7 mouse cellular contexts compared by ENCODE assay signal in the genomic region with DNA sequence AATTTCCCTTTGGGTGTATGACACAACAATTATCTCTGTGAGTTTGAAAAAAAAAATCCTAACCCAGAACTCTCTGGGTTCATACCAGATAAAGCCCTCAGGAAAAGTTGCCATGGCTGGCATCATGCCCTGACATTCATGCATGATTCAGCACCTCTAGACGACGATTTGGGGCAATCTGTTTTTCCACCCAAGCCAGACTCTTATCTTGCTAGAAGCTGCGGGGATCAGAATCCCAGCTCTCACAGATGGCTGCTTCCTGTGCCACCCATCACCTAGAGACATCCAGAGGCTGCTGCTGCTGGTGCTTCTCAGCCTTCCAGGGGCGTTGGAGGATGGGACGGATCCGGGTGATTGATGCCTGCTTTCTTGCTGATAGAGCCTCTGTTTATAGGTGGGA.
DNase-seq lines count a peak whose midpoint lies in the region; ATAC-seq and TF ChIP-seq lines count a peak whose summit lies in the region.

No protein-coding gene starts in this region.

- peaks cover 0 to 2% of the 10 kb centered on the region in 2 experiments; a peak in 1 of 4 replicates for H3K36me3 ChIP-seq in MEL (ENCODE audit: control insufficient read depth in 1 of 2, insufficient read depth in 2 of 2, low read length in 2 of 2)

- H3K9ac ChIP-seq in MEL (ENCODE audit: control insufficient read depth, low read depth, low read length, poor library complexity, severe bottlenecking) = no peak overlapping the region

- TF ChIP-seq EP300 in MEL (IDR thresholded peaks at IDR 0.05; ENCODE audit: low read depth in 1 of 2, low read length in 2 of 2) = peak; percentile 79

- no peaks in the 10 kb centered on the region for H3K79me2 ChIP-seq in MEL (ENCODE audit: control insufficient read depth, insufficient read depth, low read length, poor library complexity)

- ATAC-seq in CD4-positive, CD25-positive, alpha-beta regulatory T cell, adult 4 months = no peak

- H3K9me3 ChIP-seq in MEL (replicated peaks; ENCODE audit: insufficient read depth, low read length) = no peaks in the 10 kb centered on the region

- TF ChIP-seq RAD21 in MEL (IDR thresholded peaks at IDR 0.05; ENCODE audit: low read depth, low read length) = no peak

- no peak overlapping the region for H3K4me3 ChIP-seq in MEL (ENCODE audit: control insufficient read depth in 1 of 2, insufficient read depth in 1 of 2, low read depth in 2 of 2, low read length in 2 of 2)

- H3K27ac ChIP-seq in MEL (ENCODE audit: control insufficient read depth, low read depth, low read length) = no peak overlapping the region

- DNase-seq in 3134 (ENCODE audit: extremely low read depth, insufficient read length, low spot score) = peak; percentile 14
- DNase-seq in MEL (ENCODE audit: low read depth, low spot score) = peak; percentile 72
- peak; percentile 85 for DNase-seq in cerebellum, adult 9-11 months
- peak; percentile 67 for DNase-seq in layer of hippocampus, adult 11-12 months (ENCODE audit: low spot score)
- DNase-seq in retina, postnatal 7 days (ENCODE audit: low read depth, low spot score) = peak; percentile 9
- DNase-seq in spleen, postnatal 14 days (ENCODE audit: low spot score in 2 of 2) = no peak

- no peaks in the 10 kb centered on the region for H3K4me1 ChIP-seq in MEL (ENCODE audit: control insufficient read depth in 1 of 2, insufficient read depth in 2 of 2, low read length in 2 of 2)

- TF ChIP-seq CTCF in MEL (IDR thresholded peaks at IDR 0.05 in 2 of 3, conservative IDR thresholded peaks at IDR 0.05 in 1 of 3; ENCODE audit: control insufficient read depth in 1 of 3, insufficient read depth in 1 of 3, low read depth in 2 of 3, low read length in 3 of 3, poor library complexity in 1 of 3, severe bottlenecking in 1 of 3) = no peak

- no peak for TF ChIP-seq POLR2A in MEL (IDR thresholded peaks at IDR 0.05; ENCODE audit: control insufficient read depth in 1 of 2, insufficient read depth in 1 of 2, low read depth in 1 of 2, low read length in 2 of 2, poor library complexity in 1 of 2)

- no peaks in the 10 kb centered on the region; a peak in 1 of 4 replicates for H3K27me3 ChIP-seq in MEL (ENCODE audit: control insufficient read depth in 1 of 2, insufficient read depth in 2 of 2, low read length in 2 of 2)

TF ChIP-seq in MEL, 35 proteins besides CTCF, POLR2A, EP300 and RAD21:
- no peak for TF ChIP-seq USF2 (IDR thresholded peaks at IDR 0.05; ENCODE audit: borderline replicate concordance in 1 of 2, insufficient read depth in 1 of 2, low read depth in 1 of 2, low read length in 2 of 2)
- TF ChIP-seq GATA1 (IDR thresholded peaks at IDR 0.05; ENCODE audit: low read depth, low read length) = peak; percentile 81; the same call in 1 of the 2 replicates
- TF ChIP-seq ETS1 (IDR thresholded peaks at IDR 0.05; ENCODE audit: low read depth, low read length) = peak; percentile 68
- no peak for TF ChIP-seq ZC3H11A (IDR thresholded peaks at IDR 0.05; ENCODE audit: low read depth, low read length)
- TF ChIP-seq MAFK (IDR thresholded peaks at IDR 0.05; ENCODE audit: borderline replicate concordance, low read depth, low read length) = peak; percentile 56; the same call in 1 of the 2 replicates
- no peak for TF ChIP-seq ZKSCAN1 (IDR thresholded peaks at IDR 0.05; ENCODE audit: low read depth, low read length)
- no peak for TF ChIP-seq JUND (IDR thresholded peaks at IDR 0.05; ENCODE audit: low read depth, low read length)
- peak; percentile 20; the same call in 1 of the 2 replicates for TF ChIP-seq TAL1 (IDR thresholded peaks at IDR 0.05; ENCODE audit: low read length)
- peak; percentile 76 for TF ChIP-seq ZNF384 (IDR thresholded peaks at IDR 0.05; ENCODE audit: low read depth, low read length)
- TF ChIP-seq TCF12 (IDR thresholded peaks at IDR 0.05; ENCODE audit: low read depth, low read length) = peak; percentile 56
- no peak for TF ChIP-seq NELFE (IDR thresholded peaks at IDR 0.05; ENCODE audit: low read depth, low read length)
- peak; percentile 98 for TF ChIP-seq RCOR1 (IDR thresholded peaks at IDR 0.05; ENCODE audit: low read depth, low read length)
- no peak for TF ChIP-seq MYC (IDR thresholded peaks at IDR 0.05; ENCODE audit: low read depth, low read length)

Comparison
In these comparisons a context has a peak if more than half of its experiments do, and no peak if none do; other contexts are left out.
1. DNase-seq: peak in 3134 (single experiment), MEL (single experiment), cerebellum, adult 9-11 months (single experiment), layer of hippocampus, adult 11-12 months (single experiment) and retina, postnatal 7 days (single experiment); none in spleen, postnatal 14 days (0 of 2).